Mouse (Mus musculus): ENCODE results near the gene Bhlhe41. TPM values are rescaled to one million over a fixed set of nuclear protein-coding genes. Genes with fewer than 3 reads are reported as not detected.

Gene Bhlhe41
- polyA plus RNA-seq (2012; ENCODE audit: insufficient read depth, insufficient read length, low replicate concordance, missing spikeins): 292 TPM in 1 of 2 replicates, not detected in the other

GRCm38 (mm10) chr6:145865289-145865885 lies at the start of gene Bhlhe41:
Gene Bhlhe41, minus strand, starts transcription at chr6:145865558.
- Histone ChIP-seq H3K4me3 (ENCODE audit: insufficient read depth, low read depth, low read length) (peak within 1 kb of the TSS; percentile 79), H3K4me1 (ENCODE audit: control insufficient read depth, insufficient read depth, low read length) (peaks cover 2% of the 10 kb centered on the region; the same call in 1 of the 2 replicates), H3K27ac (ENCODE audit: insufficient read depth, low read depth, low read length) (peak within 1 kb of the TSS; percentile 97)
- TF ChIP-seq POLR2A (IDR thresholded peaks at IDR 0.05; ENCODE audit: insufficient read depth, low read depth, low read length) (no peak; the same call in 1 of the 2 replicates), CTCF (IDR thresholded peaks at IDR 0.05; ENCODE audit: insufficient read depth, low read depth, low read length) (no peak)
- under 1% methylated on average over 53 of the region's 57 CpGs for WGBS

GRCm38 (mm10) chr6:145912232-145912631 lies 46.9 kb upstream of the Bhlhe41 start:
- Histone ChIP-seq H3K4me3 (ENCODE audit: insufficient read depth, low read depth, low read length) (no peak overlapping the region), H3K27ac (ENCODE audit: insufficient read depth, low read depth, low read length) (no peak overlapping the region), H3K4me1 (ENCODE audit: control insufficient read depth, insufficient read depth, low read length) (no peaks in the 10 kb centered on the region)
- TF ChIP-seq CTCF (IDR thresholded peaks at IDR 0.05; ENCODE audit: insufficient read depth, low read depth, low read length) (no peak), POLR2A (IDR thresholded peaks at IDR 0.05; ENCODE audit: insufficient read depth, low read depth, low read length) (no peak)

GRCm38 (mm10) chr6:145910469-145911426 lies 45.4 kb upstream of the Bhlhe41 start:
- Histone ChIP-seq H3K4me1 (ENCODE audit: control insufficient read depth, insufficient read depth, low read length) (no peaks in the 10 kb centered on the region), H3K27ac (ENCODE audit: insufficient read depth, low read depth, low read length) (no peak overlapping the region), H3K4me3 (ENCODE audit: insufficient read depth, low read depth, low read length) (no peak overlapping the region)
- TF ChIP-seq CTCF (IDR thresholded peaks at IDR 0.05; ENCODE audit: insufficient read depth, low read depth, low read length): no peak
- TF ChIP-seq POLR2A (IDR thresholded peaks at IDR 0.05; ENCODE audit: insufficient read depth, low read depth, low read length): no peak
- WGBS: 52% methylated on average over 3 of the region's 3 CpGs

- TF ChIP-seq CTCF (IDR thresholded peaks at IDR 0.05; ENCODE audit: insufficient read depth, low read depth, low read length): no peak
- no peak for TF ChIP-seq POLR2A (IDR thresholded peaks at IDR 0.05; ENCODE audit: insufficient read depth, low read depth, low read length)
- no peaks in the 10 kb centered on the region for H3K4me1 ChIP-seq (ENCODE audit: control insufficient read depth, insufficient read depth, low read length)
- no peak overlapping the region for H3K27ac ChIP-seq (ENCODE audit: insufficient read depth, low read depth, low read length)
- 82% methylated on average over 4 of the region's 4 CpGs for WGBS
- H3K4me3 ChIP-seq (ENCODE audit: insufficient read depth, low read depth, low read length): no peak overlapping the region
Measured at GRCm38 (mm10) chr6:145909943-145910342, 44.6 kb upstream of the Bhlhe41 start.

- no peak overlapping the region for H3K27ac ChIP-seq (ENCODE audit: insufficient read depth, low read depth, low read length)
- no peaks in the 10 kb centered on the region for H3K4me1 ChIP-seq (ENCODE audit: control insufficient read depth, insufficient read depth, low read length)
- no peak overlapping the region for H3K4me3 ChIP-seq (ENCODE audit: insufficient read depth, low read depth, low read length)
- TF ChIP-seq POLR2A (IDR thresholded peaks at IDR 0.05; ENCODE audit: insufficient read depth, low read depth, low read length) (no peak), CTCF (IDR thresholded peaks at IDR 0.05; ENCODE audit: insufficient read depth, low read depth, low read length) (no peak)
- 91% methylated on average over 7 of the region's 7 CpGs for WGBS
Measured at GRCm38 (mm10) chr6:145906096-145906890, 40.9 kb upstream of the Bhlhe41 start.

GRCm38 (mm10) chr6:145904616-145905015 lies 39.3 kb upstream of the Bhlhe41 start:
- no peak overlapping the region for H3K4me3 ChIP-seq (ENCODE audit: insufficient read depth, low read depth, low read length)
- 70% methylated on average over 5 of the region's 5 CpGs for WGBS
- no peak for TF ChIP-seq CTCF (IDR thresholded peaks at IDR 0.05; ENCODE audit: insufficient read depth, low read depth, low read length)
- TF ChIP-seq POLR2A (IDR thresholded peaks at IDR 0.05; ENCODE audit: insufficient read depth, low read depth, low read length): no peak
- no peaks in the 10 kb centered on the region for H3K4me1 ChIP-seq (ENCODE audit: control insufficient read depth, insufficient read depth, low read length)
- no peak overlapping the region for H3K27ac ChIP-seq (ENCODE audit: insufficient read depth, low read depth, low read length)

- Histone ChIP-seq H3K4me3 (ENCODE audit: insufficient read depth, low read depth, low read length) (no peak overlapping the region), H3K27ac (ENCODE audit: insufficient read depth, low read depth, low read length) (no peak overlapping the region), H3K4me1 (ENCODE audit: control insufficient read depth, insufficient read depth, low read length) (no peaks in the 10 kb centered on the region)
- TF ChIP-seq POLR2A (IDR thresholded peaks at IDR 0.05; ENCODE audit: insufficient read depth, low read depth, low read length): no peak
- TF ChIP-seq CTCF (IDR thresholded peaks at IDR 0.05; ENCODE audit: insufficient read depth, low read depth, low read length): no peak
- 92% methylated on average over 5 of the region's 5 CpGs for WGBS
Measured at GRCm38 (mm10) chr6:145904169-145904568, 38.8 kb upstream of the Bhlhe41 start.

GRCm38 (mm10) chr6:145894669-145895342 lies 29.4 kb upstream of the Bhlhe41 start:
- no peak overlapping the region for H3K4me3 ChIP-seq (ENCODE audit: insufficient read depth, low read depth, low read length)
- TF ChIP-seq POLR2A (IDR thresholded peaks at IDR 0.05; ENCODE audit: insufficient read depth, low read depth, low read length) (no peak), CTCF (IDR thresholded peaks at IDR 0.05; ENCODE audit: insufficient read depth, low read depth, low read length) (no peak)
- no peaks in the 10 kb centered on the region for H3K4me1 ChIP-seq (ENCODE audit: control insufficient read depth, insufficient read depth, low read length)
- no peak overlapping the region for H3K27ac ChIP-seq (ENCODE audit: insufficient read depth, low read depth, low read length)
- 61% methylated on average over 8 of the region's 8 CpGs for WGBS
